Comparison of ENCODE assay signal across 23 mouse cellular contexts in genomic region chr1:39025840-39026239, GRCm38 (mm10). TPM values are rescaled to one million over a fixed set of nuclear protein-coding genes. Genes with fewer than 3 reads are reported as not detected.
A peak's percentile ranks its signal among the peaks of the same experiment; 100 is the strongest.
DNase-seq lines count a peak whose midpoint lies in the region; ATAC-seq lines count a peak whose summit lies in the region.
"Had no signal": no experiment of that assay in that cellular context is flagged by ENCODE, and none has a peak within 500 bp of the region (broad histone marks: within the 10 kb centered on the region; RNA-seq: fewer than 3 reads in every experiment).

No protein-coding gene starts in this region.

- peaks cover 6% of the 10 kb centered on the region; the same call in 1 of the 2 replicates for H3K4me1 ChIP-seq in forebrain, embryonic 14.5 days (ENCODE audit: control insufficient read depth, insufficient read depth, low read length)
- H3K4me1 ChIP-seq in forebrain, embryonic 12.5 days, result peaks cover 21% of the 10 kb centered on the region
- H3K4me1 ChIP-seq in megakaryocyte, embryonic 14.5 days, result peaks cover 81% of the 10 kb centered on the region

- H3K36me3 ChIP-seq in forebrain, embryonic 14.5 days (ENCODE audit: control insufficient read depth, insufficient read depth, low read length), result no peaks in the 10 kb centered on the region
- no peaks in the 10 kb centered on the region for H3K36me3 ChIP-seq in forebrain, embryonic 12.5 days (replicated peaks)
- H3K36me3 ChIP-seq in megakaryocyte, embryonic 14.5 days (replicated peaks; ENCODE audit: low read length), result no peaks in the 10 kb centered on the region
- H3K36me3 ChIP-seq: forebrain, embryonic 15.5 days; heart, embryonic 13.5 days; hindbrain, embryonic 10.5 days; limb, embryonic 13.5 days; liver, embryonic 12.5 days; midbrain, embryonic 12.5 days; neural tube, embryonic 13.5 days had no signal

- no peak for DNase-seq in forebrain, embryonic 14.5 days (ENCODE audit: low spot score)
- peak; percentile 55 for DNase-seq in thymus, postnatal 14 days
- no peak for DNase-seq in thymus, adult 18-20 months
- no peak for DNase-seq in cerebellum, adult 8-10 months
- no peak for DNase-seq in embryo, embryonic 10.5 days (ENCODE audit: low spot score)
- DNase-seq: heart, postnatal 14 days; kidney, adult 8-10 months; kidney, postnatal 4 days had no signal

- no peak overlapping the region for H3K4me3 ChIP-seq in forebrain, embryonic 14.5 days (ENCODE audit: low read depth, low read length)
- H3K4me3 ChIP-seq in forebrain, embryonic 12.5 days (replicated peaks), result no peak overlapping the region
- peak overlapping the region; percentile 84 for H3K4me3 ChIP-seq in megakaryocyte, embryonic 14.5 days (replicated peaks)
- H3K4me3 ChIP-seq: erythroblast, embryonic 14.5 days; forebrain, embryonic 15.5 days; heart, embryonic 13.5 days; hindbrain, embryonic 10.5 days; limb, embryonic 13.5 days; liver, embryonic 12.5 days; midbrain, embryonic 12.5 days; neural tube, embryonic 13.5 days had no signal

- H3K27ac ChIP-seq in forebrain, embryonic 14.5 days (ENCODE audit: low read depth, low read length), result peak overlapping the region; percentile 1; the same call in 1 of the 2 replicates
- no peak overlapping the region for H3K27ac ChIP-seq in forebrain, embryonic 12.5 days
- H3K27ac ChIP-seq: forebrain, embryonic 15.5 days; heart, embryonic 13.5 days; hindbrain, embryonic 10.5 days; hindbrain, postnatal 0 days; kidney, postnatal 0 days; limb, embryonic 13.5 days; liver, embryonic 12.5 days; macrophage; midbrain, embryonic 12.5 days; neural tube, embryonic 13.5 days had no signal

- H3K4me2 ChIP-seq in forebrain, embryonic 14.5 days (ENCODE audit: low read length), result no peak overlapping the region
- no peak overlapping the region for H3K4me2 ChIP-seq in forebrain, embryonic 12.5 days
- H3K4me2 ChIP-seq: forebrain, embryonic 15.5 days; heart, embryonic 13.5 days; limb, embryonic 13.5 days; liver, embryonic 12.5 days; midbrain, embryonic 12.5 days; neural tube, embryonic 13.5 days had no signal

- no peaks in the 10 kb centered on the region for H3K9me3 ChIP-seq in forebrain, embryonic 14.5 days (replicated peaks; ENCODE audit: control insufficient read depth, low read length)
- H3K9me3 ChIP-seq in forebrain, embryonic 12.5 days, result no peaks in the 10 kb centered on the region
- H3K9me3 ChIP-seq in megakaryocyte, embryonic 14.5 days, result no peaks in the 10 kb centered on the region
- H3K9me3 ChIP-seq: forebrain, embryonic 15.5 days; heart, embryonic 13.5 days; hindbrain, embryonic 10.5 days; limb, embryonic 13.5 days; liver, embryonic 12.5 days; midbrain, embryonic 12.5 days; neural tube, embryonic 13.5 days had no signal

- H3K27me3 ChIP-seq in forebrain, embryonic 14.5 days (replicated peaks; ENCODE audit: control insufficient read depth, insufficient read depth, low read length), result no peaks in the 10 kb centered on the region
- 0 out of 2 replicates have a peak, but pooled peaks cover 4% of the 10 kb centered on the region for H3K27me3 ChIP-seq in forebrain, embryonic 12.5 days
- peaks cover 17% of the 10 kb centered on the region for H3K27me3 ChIP-seq in megakaryocyte, embryonic 14.5 days (replicated peaks)
- H3K27me3 ChIP-seq: forebrain, embryonic 15.5 days; neural tube, embryonic 13.5 days; Patski had no signal

- ATAC-seq in forebrain, embryonic 14.5 days, result no peak
- ATAC-seq in forebrain, embryonic 12.5 days (ENCODE audit: low FRiP score), result no peak
- ATAC-seq in megakaryocyte, adult 5-6 weeks (ENCODE audit: poor library complexity, severe bottlenecking), result no peak
- ATAC-seq: forebrain, embryonic 15.5 days; liver, embryonic 12.5 days; Patski had no signal

- 100% methylated on average over 1 of the region's 1 CpGs for WGBS in forebrain, embryonic 14.5 days
- 92% methylated on average over 1 of the region's 1 CpGs for WGBS in forebrain, embryonic 12.5 days

- H3K9ac ChIP-seq in forebrain, embryonic 14.5 days (ENCODE audit: low read length), result no peak overlapping the region
- H3K9ac ChIP-seq in forebrain, embryonic 12.5 days, result no peak overlapping the region
- H3K9ac ChIP-seq: forebrain, embryonic 15.5 days; heart, embryonic 13.5 days; limb, embryonic 13.5 days; liver, embryonic 12.5 days; midbrain, embryonic 12.5 days; neural tube, embryonic 13.5 days had no signal

RNA-seq across cellular contexts. Expression of gene Pdcl3, which starts 40.4 kb away (rescaled TPM):
- polyA plus RNA-seq in forebrain, embryonic 14.5 days (2014; fragmentation: Nextera tagmentation; extraction: Ambion mirVana), result 156 and 168 TPM in 2 replicates
- 174 and 179 TPM in 2 replicates for polyA plus RNA-seq in forebrain, embryonic 12.5 days (2016; fragmentation: Nextera tagmentation; extraction: Ambion mirVana)
- polyA plus RNA-seq in megakaryocyte, embryonic 14.5 days (2012; ENCODE audit: insufficient read depth, low replicate concordance), result 9.3 and 67.1 TPM in 2 replicates
- 77.5 and 88.7 TPM in 2 replicates for total RNA-seq in megakaryocyte, adult 5-6 weeks (2015)
- total RNA-seq in megakaryocyte, adult 5-6 weeks (2017), result 49.2 and 58.5 TPM in 2 replicates
